Mouse (Mus musculus): Measurements from ENCODE around the gene Stk4. TPM values are rescaled to one million over a fixed set of nuclear protein-coding genes. Genes with fewer than 3 reads are reported as not detected.

The Stk4 gene
- total RNA-seq, 1 experiment: 58.5 TPM

- H3K4me3 ChIP-seq (ENCODE audit: insufficient read depth in 1 of 2, low read depth in 1 of 2, low read length in 2 of 2, poor library complexity in 1 of 2, severe bottlenecking in 1 of 2): no peak overlapping the region
- in situ Hi-C loops (cut with MboI; ENCODE audit: low sequenced_read_pairs in 2 of 2, unreplicated experiment in 2 of 2): no loop called here
- no peaks in the 10 kb centered on the region for H3K4me1 ChIP-seq (ENCODE audit: control insufficient read depth in 2 of 2, insufficient read depth in 2 of 2, low read length in 2 of 2, poor library complexity in 1 of 2)
- no peak overlapping the region for H3K27ac ChIP-seq (ENCODE audit: insufficient read depth, low read depth, low read length, poor library complexity, severe bottlenecking)
- TF ChIP-seq ZNF384 (IDR thresholded peaks at IDR 0.05; ENCODE audit: low read depth, low read length) (no peak), CHD2 (IDR thresholded peaks at IDR 0.05; ENCODE audit: low read depth, low read length) (no peak), HCFC1 (IDR thresholded peaks at IDR 0.05; ENCODE audit: borderline replicate concordance, insufficient read depth, low read length) (no peak), ZC3H11A (IDR thresholded peaks at IDR 0.05; ENCODE audit: borderline replicate concordance, low read depth, low read length) (no peak), MAFK (IDR thresholded peaks at IDR 0.05; ENCODE audit: insufficient read depth, low read depth, low read length) (no peak)
- H3K9me3 ChIP-seq (ENCODE audit: control insufficient read depth, insufficient read depth, low read depth, low read length): no peaks in the 10 kb centered on the region
- no peak overlapping the region for H3K9ac ChIP-seq (ENCODE audit: insufficient read depth, low read depth, low read length, poor library complexity, severe bottlenecking)
- no peak for DNase-seq (ENCODE audit: low read depth, low spot score)
- H3K36me3 ChIP-seq (ENCODE audit: control insufficient read depth, insufficient read depth, low read length, poor library complexity, severe bottlenecking): peaks cover 5% of the 10 kb centered on the region; the same call in 1 of the 2 replicates
Observed at GRCm38 (mm10) chr2:164134563-164134962, 64.4 kb downstream of the Stk4 start.

- Histone ChIP-seq H3K36me3 (ENCODE audit: control insufficient read depth, insufficient read depth, low read length, poor library complexity, severe bottlenecking) (peaks cover 5% of the 10 kb centered on the region; the same call in 1 of the 2 replicates), H3K9me3 (ENCODE audit: control insufficient read depth, insufficient read depth, low read depth, low read length) (no peaks in the 10 kb centered on the region), H3K4me3 (ENCODE audit: insufficient read depth in 1 of 2, low read depth in 1 of 2, low read length in 2 of 2, poor library complexity in 1 of 2, severe bottlenecking in 1 of 2) (no peak overlapping the region), H3K27ac (ENCODE audit: insufficient read depth, low read depth, low read length, poor library complexity, severe bottlenecking) (no peak overlapping the region), H3K9ac (ENCODE audit: insufficient read depth, low read depth, low read length, poor library complexity, severe bottlenecking) (no peak overlapping the region), H3K4me1 (ENCODE audit: control insufficient read depth in 2 of 2, insufficient read depth in 2 of 2, low read length in 2 of 2, poor library complexity in 1 of 2) (no peaks in the 10 kb centered on the region; a peak in 1 of 4 replicates)
- in situ Hi-C loops (cut with MboI; ENCODE audit: low sequenced_read_pairs in 2 of 2, unreplicated experiment in 2 of 2): no loop called here
- DNase-seq (ENCODE audit: low read depth, low spot score): no peak
- TF ChIP-seq HCFC1 (IDR thresholded peaks at IDR 0.05; ENCODE audit: borderline replicate concordance, insufficient read depth, low read length): no peak
- no peak for TF ChIP-seq ZC3H11A (IDR thresholded peaks at IDR 0.05; ENCODE audit: borderline replicate concordance, low read depth, low read length)
- TF ChIP-seq CHD2 (IDR thresholded peaks at IDR 0.05; ENCODE audit: low read depth, low read length): no peak
- TF ChIP-seq MAFK (IDR thresholded peaks at IDR 0.05; ENCODE audit: insufficient read depth, low read depth, low read length): no peak
- TF ChIP-seq ZNF384 (IDR thresholded peaks at IDR 0.05; ENCODE audit: low read depth, low read length): no peak
Observed at GRCm38 (mm10) chr2:164135367-164135766, 65.2 kb downstream of the Stk4 start.

GRCm38 (mm10) chr2:164136393-164136792 lies 66.3 kb downstream of the Stk4 start:
- Histone ChIP-seq H3K4me3 (ENCODE audit: insufficient read depth in 1 of 2, low read depth in 1 of 2, low read length in 2 of 2, poor library complexity in 1 of 2, severe bottlenecking in 1 of 2) (no peak overlapping the region), H3K9me3 (ENCODE audit: control insufficient read depth, insufficient read depth, low read depth, low read length) (no peaks in the 10 kb centered on the region), H3K4me1 (ENCODE audit: control insufficient read depth in 2 of 2, insufficient read depth in 2 of 2, low read length in 2 of 2, poor library complexity in 1 of 2) (no peaks in the 10 kb centered on the region; a peak in 1 of 4 replicates), H3K9ac (ENCODE audit: insufficient read depth, low read depth, low read length, poor library complexity, severe bottlenecking) (no peak overlapping the region), H3K27ac (ENCODE audit: insufficient read depth, low read depth, low read length, poor library complexity, severe bottlenecking) (no peak overlapping the region), H3K36me3 (ENCODE audit: control insufficient read depth, insufficient read depth, low read length, poor library complexity, severe bottlenecking) (peaks cover 4% of the 10 kb centered on the region; the same call in 1 of the 2 replicates)
- DNase-seq (ENCODE audit: low read depth, low spot score): no peak
- in situ Hi-C loops (cut with MboI; ENCODE audit: low sequenced_read_pairs in 2 of 2, unreplicated experiment in 2 of 2): no loop called here
- TF ChIP-seq ZNF384 (IDR thresholded peaks at IDR 0.05; ENCODE audit: low read depth, low read length): no peak

- Histone ChIP-seq H3K9me3 (ENCODE audit: control insufficient read depth, insufficient read depth, low read depth, low read length) (no peaks in the 10 kb centered on the region), H3K27ac (ENCODE audit: insufficient read depth, low read depth, low read length, poor library complexity, severe bottlenecking) (no peak overlapping the region), H3K36me3 (ENCODE audit: control insufficient read depth, insufficient read depth, low read length, poor library complexity, severe bottlenecking) (peaks cover 2% of the 10 kb centered on the region; the same call in 1 of the 2 replicates), H3K9ac (ENCODE audit: insufficient read depth, low read depth, low read length, poor library complexity, severe bottlenecking) (no peak overlapping the region), H3K4me3 (ENCODE audit: insufficient read depth in 1 of 2, low read depth in 1 of 2, low read length in 2 of 2, poor library complexity in 1 of 2, severe bottlenecking in 1 of 2) (no peak overlapping the region), H3K4me1 (ENCODE audit: control insufficient read depth in 2 of 2, insufficient read depth in 2 of 2, low read length in 2 of 2, poor library complexity in 1 of 2) (no peaks in the 10 kb centered on the region; a peak in 1 of 4 replicates)
- no peak for DNase-seq (ENCODE audit: low read depth, low spot score)
- in situ Hi-C loops (cut with MboI; ENCODE audit: low sequenced_read_pairs in 2 of 2, unreplicated experiment in 2 of 2): no loop called here
- TF ChIP-seq MAFK (IDR thresholded peaks at IDR 0.05; ENCODE audit: insufficient read depth, low read depth, low read length): no peak
- TF ChIP-seq ZNF384 (IDR thresholded peaks at IDR 0.05; ENCODE audit: low read depth, low read length): no peak
Observed at GRCm38 (mm10) chr2:164137754-164138153, 67.6 kb downstream of the Stk4 start.

GRCm38 (mm10) chr2:164142021-164142420 lies 71.9 kb downstream of the Stk4 start:
- no peak for TF ChIP-seq ZC3H11A (IDR thresholded peaks at IDR 0.05; ENCODE audit: borderline replicate concordance, low read depth, low read length)
- TF ChIP-seq MAFK (IDR thresholded peaks at IDR 0.05; ENCODE audit: insufficient read depth, low read depth, low read length): no peak
- no peak for TF ChIP-seq HCFC1 (IDR thresholded peaks at IDR 0.05; ENCODE audit: borderline replicate concordance, insufficient read depth, low read length)
- TF ChIP-seq CHD2 (IDR thresholded peaks at IDR 0.05; ENCODE audit: low read depth, low read length): no peak
- no peak for TF ChIP-seq ZNF384 (IDR thresholded peaks at IDR 0.05; ENCODE audit: low read depth, low read length)
- Histone ChIP-seq H3K36me3 (ENCODE audit: control insufficient read depth, insufficient read depth, low read length, poor library complexity, severe bottlenecking) (peaks cover 2% of the 10 kb centered on the region; the same call in 1 of the 2 replicates), H3K9ac (ENCODE audit: insufficient read depth, low read depth, low read length, poor library complexity, severe bottlenecking) (no peak overlapping the region), H3K27ac (ENCODE audit: insufficient read depth, low read depth, low read length, poor library complexity, severe bottlenecking) (no peak overlapping the region), H3K9me3 (ENCODE audit: control insufficient read depth, insufficient read depth, low read depth, low read length) (no peaks in the 10 kb centered on the region), H3K4me3 (ENCODE audit: insufficient read depth in 1 of 2, low read depth in 1 of 2, low read length in 2 of 2, poor library complexity in 1 of 2, severe bottlenecking in 1 of 2) (no peak overlapping the region), H3K4me1 (ENCODE audit: control insufficient read depth in 2 of 2, insufficient read depth in 2 of 2, low read length in 2 of 2, poor library complexity in 1 of 2) (no peaks in the 10 kb centered on the region; a peak in 1 of 4 replicates)
- no peak for DNase-seq (ENCODE audit: low read depth, low spot score)
- in situ Hi-C loops (cut with MboI; ENCODE audit: low sequenced_read_pairs in 2 of 2, unreplicated experiment in 2 of 2): no loop called here

All from ES-E14 (cell line).